Mouse (Mus musculus) embryonic facial prominence, embryonic 11.5 days (tissue): ENCODE data around the gene Nr4a3. TPM values are rescaled to one million over a fixed set of nuclear protein-coding genes. Genes with fewer than 3 reads are reported as not detected.

Experiments used
- ATAC-seq: fragments of 200-750 bp; cut with Nextera tagmentation; replicated peaks from 2 replicates; pipeline ENCODE4 v1.8.0; 2017; ENCODE audit warnings: low read depth; ENCODE audit not compliant: insufficient number of reproducible peaks, low FRiP score, low TSS enrichment
- DNase-seq: peaks from one replicate; pipeline ENCODE4 v3.0.0-alpha.2; 2015; ENCODE audit warnings: low spot score
- H3K27ac ChIP-seq: fragments of 300-500 bp; sonication (generic); replicated peaks from 2 replicates; pipeline ENCODE4 v1.5.1; 2014; ENCODE audit warnings: mild to moderate bottlenecking, low read depth, low read length, control low read depth
- H3K27me3 ChIP-seq: fragments of 300-500 bp; sonication (generic); 2 replicates; pipeline ENCODE4 v1.6.1; 2014; ENCODE audit warnings: mild to moderate bottlenecking, low read length, moderate library complexity, mixed read lengths; ENCODE audit not compliant: control insufficient read depth, insufficient read depth
- H3K36me3 ChIP-seq: fragments of 300-500 bp; sonication (generic); replicated peaks from 2 replicates; pipeline ENCODE4 v1.6.1; 2014; ENCODE audit warnings: low read depth, mild to moderate bottlenecking, low read length, moderate library complexity, mixed read lengths; ENCODE audit not compliant: control insufficient read depth, insufficient read depth
- H3K4me1 ChIP-seq: fragments of 300-500 bp; sonication (generic); 2 replicates; pipeline ENCODE4 v1.6.1; 2014; ENCODE audit warnings: low read length, mixed read lengths; ENCODE audit not compliant: control insufficient read depth, insufficient read depth
- H3K4me2 ChIP-seq: fragments of 300-500 bp; sonication (generic); 2 replicates; pipeline ENCODE4 v1.6.1; 2014; ENCODE audit warnings: low read depth, mild to moderate bottlenecking, control low read depth, low read length, moderate library complexity
- H3K4me3 ChIP-seq: fragments of 300-500 bp; sonication (generic); 2 replicates; pipeline ENCODE4 v1.5.1; 2014; ENCODE audit warnings: low read depth, low read length, control low read depth
- H3K9ac ChIP-seq: fragments of 300-500 bp; sonication (generic); replicated peaks from 2 replicates; pipeline ENCODE4 v1.6.1; 2014; ENCODE audit warnings: mild to moderate bottlenecking, control low read depth, low read length
- H3K9me3 ChIP-seq: fragments of 300-500 bp; sonication (generic); replicated peaks from 2 replicates; pipeline ENCODE4 v1.6.1; 2016; ENCODE audit warnings: mild to moderate bottlenecking, low read length, inconsistent platforms, mixed read lengths; ENCODE audit not compliant: control insufficient read depth
- WGBS: fragments of 180-500 bp; shearing (Covaris S2); extraction: QIAGEN DNeasy Blood & Tissue Kit; methylation state at CpG from one replicate; pipeline ENCODE4 v1.1.7; 2014; 5-methylcytosine and 5-hydroxymethylcytosine counted together
- polyA plus RNA-seq: library from polyadenylated mRNA; unstranded; fragments of >200 nt; fragmentation: Nextera tagmentation; extraction: Ambion mirVana; gene quantifications from 2 replicates; pipeline ENCODE4 v1.2.1, GENCODE M21; 2014

Gene Nr4a3
- polyA plus RNA-seq, 1 experiment from 2014 or later: 0.25 TPM

- no peak for DNase-seq
- no peak for ATAC-seq
- WGBS: 81% methylated on average over 13 of the region's 13 CpGs
- H3K4me2 ChIP-seq: no peak overlapping the region
- no peak overlapping the region for H3K4me3 ChIP-seq
- no peaks in the 10 kb centered on the region for H3K27me3 ChIP-seq
- H3K9ac ChIP-seq: no peak overlapping the region
- H3K9me3 ChIP-seq: no peaks in the 10 kb centered on the region
- H3K27ac ChIP-seq: no peak overlapping the region
- no peaks in the 10 kb centered on the region for H3K4me1 ChIP-seq
- no peaks in the 10 kb centered on the region for H3K36me3 ChIP-seq
Measured at GRCm38 (mm10) chr4:48076693-48077471, 31.9 kb downstream of the Nr4a3 start.

GRCm38 (mm10) chr4:48078213-48078612 is 33.3 kb downstream of the Nr4a3 start:
- Histone ChIP-seq H3K9ac (no peak overlapping the region), H3K36me3 (no peaks in the 10 kb centered on the region), H3K27ac (no peak overlapping the region), H3K27me3 (no peaks in the 10 kb centered on the region), H3K4me1 (no peaks in the 10 kb centered on the region), H3K4me3 (no peak overlapping the region), H3K9me3 (no peaks in the 10 kb centered on the region), H3K4me2 (no peak overlapping the region)
- ATAC-seq (peak; percentile 39; the same call in 1 of the 2 replicates), DNase-seq (peak; percentile 35)
- 12% methylated on average over 4 of the region's 4 CpGs for WGBS

GRCm38 (mm10) chr4:48079285-48080039 is 34.5 kb downstream of the Nr4a3 start:
- H3K9me3 ChIP-seq: no peaks in the 10 kb centered on the region
- no peak for DNase-seq
- no peaks in the 10 kb centered on the region for H3K27me3 ChIP-seq
- WGBS: 61% methylated on average over 8 of the region's 8 CpGs
- no peaks in the 10 kb centered on the region for H3K4me1 ChIP-seq
- ATAC-seq: peak; percentile 23; the same call in 1 of the 2 replicates
- no peaks in the 10 kb centered on the region for H3K36me3 ChIP-seq
- H3K4me3 ChIP-seq: no peak overlapping the region
- no peak overlapping the region for H3K4me2 ChIP-seq
- H3K9ac ChIP-seq: no peak overlapping the region
- H3K27ac ChIP-seq: no peak overlapping the region

- H3K36me3 ChIP-seq: no peaks in the 10 kb centered on the region
- no peak overlapping the region for H3K4me3 ChIP-seq
- no peaks in the 10 kb centered on the region for H3K9me3 ChIP-seq
- no peak for ATAC-seq
- 90% methylated on average over 4 of the region's 4 CpGs for WGBS
- H3K4me1 ChIP-seq: no peaks in the 10 kb centered on the region
- no peak overlapping the region for H3K27ac ChIP-seq
- no peak for DNase-seq
- H3K4me2 ChIP-seq: no peak overlapping the region
- no peak overlapping the region for H3K9ac ChIP-seq
- H3K27me3 ChIP-seq: no peaks in the 10 kb centered on the region
Measured at GRCm38 (mm10) chr4:48083452-48083851, 38.5 kb downstream of the Nr4a3 start.

- no peaks in the 10 kb centered on the region for H3K36me3 ChIP-seq
- H3K27me3 ChIP-seq: no peaks in the 10 kb centered on the region
- no peak overlapping the region for H3K4me3 ChIP-seq
- ATAC-seq (no peak), DNase-seq (no peak)
- 64% methylated on average over 6 of the region's 6 CpGs for WGBS
- no peaks in the 10 kb centered on the region for H3K4me1 ChIP-seq
- no peak overlapping the region for H3K9ac ChIP-seq
- no peak overlapping the region for H3K4me2 ChIP-seq
- no peak overlapping the region for H3K27ac ChIP-seq
- H3K9me3 ChIP-seq: no peaks in the 10 kb centered on the region
Measured at GRCm38 (mm10) chr4:48086609-48087008, 41.7 kb downstream of the Nr4a3 start.

- Histone ChIP-seq H3K9ac (no peak overlapping the region), H3K27me3 (no peaks in the 10 kb centered on the region), H3K4me2 (no peak overlapping the region), H3K36me3 (no peaks in the 10 kb centered on the region), H3K4me3 (no peak overlapping the region), H3K9me3 (no peaks in the 10 kb centered on the region), H3K27ac (no peak overlapping the region), H3K4me1 (no peaks in the 10 kb centered on the region)
- DNase-seq (no peak), ATAC-seq (no peak)
- WGBS: 84% methylated on average over 6 of the region's 6 CpGs
Measured at GRCm38 (mm10) chr4:48087497-48087896, 42.5 kb downstream of the Nr4a3 start.

- no peak overlapping the region for H3K9ac ChIP-seq
- DNase-seq: no peak
- 74% methylated on average over 3 of the region's 3 CpGs for WGBS
- no peak for ATAC-seq
- no peak overlapping the region for H3K4me2 ChIP-seq
- no peaks in the 10 kb centered on the region for H3K36me3 ChIP-seq
- no peak overlapping the region for H3K4me3 ChIP-seq
- no peaks in the 10 kb centered on the region for H3K4me1 ChIP-seq
- H3K9me3 ChIP-seq: no peaks in the 10 kb centered on the region
- no peaks in the 10 kb centered on the region for H3K27me3 ChIP-seq
- H3K27ac ChIP-seq: no peak overlapping the region
Measured at GRCm38 (mm10) chr4:48093221-48093620, 48.3 kb downstream of the Nr4a3 start.

- 86% methylated on average over 8 of the region's 8 CpGs for WGBS
- Histone ChIP-seq H3K4me1 (no peaks in the 10 kb centered on the region), H3K36me3 (no peaks in the 10 kb centered on the region), H3K27me3 (no peaks in the 10 kb centered on the region), H3K4me2 (no peak overlapping the region), H3K4me3 (no peak overlapping the region), H3K9me3 (no peaks in the 10 kb centered on the region), H3K9ac (no peak overlapping the region), H3K27ac (no peak overlapping the region)
- no peak for ATAC-seq
- DNase-seq: no peak
Measured at GRCm38 (mm10) chr4:48100217-48100616, 55.3 kb downstream of the Nr4a3 start.
